Mouse (Mus musculus) liver, embryonic 14.5 days (tissue): Measurements from ENCODE around the gene Csdc2. TPM values are rescaled to one million over a fixed set of nuclear protein-coding genes. Genes with fewer than 3 reads are reported as not detected.

Experiments
- ATAC-seq: fragments of 200-750 bp; cut with Nextera tagmentation; 2 replicates; pipeline ENCODE4 v1.8.0; 2017; ENCODE audit warnings: moderate number of reproducible peaks, mild to moderate bottlenecking, moderate library complexity; ENCODE audit not compliant: insufficient read depth
- DNase-seq, 3 experiments: peaks; one replicate each; pipeline ENCODE4 v3.0.0-alpha.2; 2012 to 2013; ENCODE audit warnings: low read depth in 3 of 3, low spot score in 3 of 3
- H3K27ac ChIP-seq: fragments of 300-500 bp; sonication (generic); 2 replicates; pipeline ENCODE4 v1.5.1; 2014; ENCODE audit warnings: moderate library complexity, mild to moderate bottlenecking, control low read depth, inconsistent platforms
- H3K27me3 ChIP-seq: fragments of 300-500 bp; sonication (generic); 2 replicates; pipeline ENCODE4 v1.6.1; 2014; ENCODE audit warnings: mild to moderate bottlenecking, low read length, moderate library complexity; ENCODE audit not compliant: control insufficient read depth, insufficient read depth
- H3K36me3 ChIP-seq: fragments of 300-500 bp; sonication (generic); replicated peaks from 2 replicates; pipeline ENCODE4 v1.6.1; 2014; ENCODE audit warnings: low read depth; ENCODE audit not compliant: control insufficient read depth, insufficient read depth
- H3K4me1 ChIP-seq, 2 experiments: fragments of 200-500 bp in 1 of 2; fragments of 300-500 bp in 1 of 2; sonication (generic) in 1 of 2; replicated peaks; 2 replicates each; pipeline ENCODE4 v1.6.1; 2012 to 2014; ENCODE audit warnings: antibody characterized with exemption in 1 of 2, inconsistent platforms in 1 of 2, low read length in 1 of 2; ENCODE audit not compliant: control insufficient read depth in 2 of 2, insufficient read depth in 2 of 2
- H3K4me2 ChIP-seq: fragments of 300-500 bp; sonication (generic); 2 replicates; pipeline ENCODE4 v1.6.1; 2014; ENCODE audit warnings: low read depth, mild to moderate bottlenecking, control low read depth, moderate library complexity
- H3K4me3 ChIP-seq, 2 experiments: fragments of 200-500 bp in 1 of 2; fragments of 300-500 bp in 1 of 2; sonication (generic) in 1 of 2; 2 replicates each; pipeline ENCODE4 v1.5.1; 2012 to 2014; ENCODE audit warnings: low read depth in 2 of 2, low read length in 2 of 2, mild to moderate bottlenecking in 2 of 2, control low read depth in 1 of 2, inconsistent platforms in 1 of 2, moderate library complexity in 1 of 2; ENCODE audit not compliant: insufficient read depth in 1 of 2
- H3K9ac ChIP-seq: fragments of 300-500 bp; sonication (generic); replicated peaks from 2 replicates; pipeline ENCODE4 v1.6.1; 2014; ENCODE audit warnings: mild to moderate bottlenecking, control low read depth, moderate library complexity
- H3K9me3 ChIP-seq: fragments of 300-500 bp; sonication (generic); 2 replicates; pipeline ENCODE4 v1.6.1; 2016; ENCODE audit warnings: low read length, mixed read lengths; ENCODE audit not compliant: control insufficient read depth
- CTCF ChIP-seq: IDR thresholded peaks from 2 replicates; pipeline ENCODE4 v1.5.1; 2016; ENCODE audit warnings: antibody characterized with exemption, low read depth, control low read depth
- EP300 ChIP-seq: IDR thresholded peaks from 2 replicates; pipeline ENCODE4 v1.6.1; 2016; ENCODE audit warnings: antibody characterized with exemption, low read depth
- WGBS: fragments of 180-500 bp; shearing (Covaris S2); extraction: QIAGEN DNeasy Blood & Tissue Kit; methylation state at CpG from one replicate; pipeline ENCODE4 v1.1.7; 2014; ENCODE audit not compliant: insufficient replicate concordance; 5-methylcytosine and 5-hydroxymethylcytosine counted together
- polyA plus RNA-seq, 2 experiments: library from polyadenylated mRNA; depleted of rRNA in 1 of 2; stranded (reverse) in 1 of 2; unstranded in 1 of 2; fragments of >200 nt; fragmentation: Nextera tagmentation in 1 of 2; extraction: Ambion mirVana in 1 of 2; gene quantifications; 2 replicates each; pipeline versions ENCODE4 v1.2.1 to v1.2.3; 2012 to 2014

Gene Csdc2
- polyA plus RNA-seq, 2 experiments = 0.45 to 0.52 TPM

- 49% methylated on average over 8 of the region's 8 CpGs for WGBS
- Histone ChIP-seq H3K4me2 (peak overlapping the region; percentile 35), H3K36me3 (peaks cover 23% of the 10 kb centered on the region), H3K9me3 (no peaks in the 10 kb centered on the region), H3K4me3 (no peak overlapping the region), H3K27ac (peak overlapping the region; percentile 89), H3K9ac (peak overlapping the region; percentile 5), H3K27me3 (no peaks in the 10 kb centered on the region), H3K4me1 (peaks cover 24 to 29% of the 10 kb centered on the region in 2 experiments)
- peak; percentile 51 for TF ChIP-seq CTCF
- TF ChIP-seq EP300 = peak; percentile 62
- ATAC-seq (peak; percentile 91), DNase-seq (peak; percentile 75 to 83 (median 80))
These were observed 44.6 kb upstream of the Csdc2 start for GRCm38 (mm10) chr15:81891822-81892580.

GRCm38 (mm10) chr15:81894002-81894401 is 42.6 kb upstream of the Csdc2 start:
- no peak overlapping the region; the same call in 1 of the 2 replicates for H3K9ac ChIP-seq

DNA sequence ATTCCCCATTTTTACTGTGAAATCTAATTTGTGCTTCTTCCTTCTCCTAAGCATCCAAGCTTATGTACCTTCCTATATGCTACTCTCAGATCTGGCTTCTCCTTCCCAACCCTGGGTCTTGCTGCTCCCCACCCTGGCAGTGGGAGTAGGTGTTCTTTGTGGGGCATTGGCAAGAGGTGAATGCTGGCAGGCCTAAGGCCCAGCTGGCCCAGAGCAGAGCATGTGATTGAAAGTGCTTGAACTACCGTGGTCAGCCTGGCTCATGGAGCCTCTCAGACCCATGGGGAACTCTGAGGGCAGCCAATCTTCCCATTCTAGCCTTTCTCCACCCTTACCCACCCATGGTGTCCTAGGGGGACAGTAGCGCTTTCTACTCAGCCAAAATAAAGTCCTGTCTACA is 40.2 kb upstream of the Csdc2 start:
- TF ChIP-seq CTCF (no peak), EP300 (no peak)
- H3K4me1 ChIP-seq = peaks cover 12 to 16% of the 10 kb centered on the region in 2 experiments
- H3K36me3 ChIP-seq = peaks cover 29% of the 10 kb centered on the region
- no peak overlapping the region for H3K4me3 ChIP-seq
- ATAC-seq (no peak), DNase-seq (no peak)
- H3K4me2 ChIP-seq = no peak overlapping the region
- WGBS = 80% methylated on average over 2 of the region's 2 CpGs
- H3K27me3 ChIP-seq = no peaks in the 10 kb centered on the region
- no peak overlapping the region for H3K27ac ChIP-seq
- no peaks in the 10 kb centered on the region for H3K9me3 ChIP-seq
- H3K9ac ChIP-seq = no peak overlapping the region

More at GRCm38 (mm10) chr15:81894002-81894401, 42.6 kb upstream of the Csdc2 start:
- Histone ChIP-seq H3K4me1 (peaks cover 24 to 29% of the 10 kb centered on the region in 2 experiments), H3K9me3 (no peaks in the 10 kb centered on the region), H3K36me3 (peaks cover 25% of the 10 kb centered on the region), H3K4me3 (no peak overlapping the region), H3K27ac (no peak overlapping the region), H3K27me3 (no peaks in the 10 kb centered on the region), H3K4me2 (no peak overlapping the region)
- WGBS = 70% methylated on average over 1 of the region's 1 CpGs
- DNase-seq = no peak
- TF ChIP-seq CTCF (no peak), EP300 (no peak)
- no peak for ATAC-seq

GRCm38 (mm10) chr15:81897607-81898285 is 38.8 kb upstream of the Csdc2 start:
- H3K4me2 ChIP-seq = no peak overlapping the region
- H3K36me3 ChIP-seq = peaks cover 29% of the 10 kb centered on the region
- H3K9ac ChIP-seq = 0 out of 2 replicates have a peak overlapping the region, but pooled peaks have one; percentile 9
- 75% methylated on average over 5 of the region's 5 CpGs for WGBS
- TF ChIP-seq EP300 (no peak), CTCF (no peak)
- H3K4me3 ChIP-seq = no peak overlapping the region
- H3K27me3 ChIP-seq = no peaks in the 10 kb centered on the region
- no peaks in the 10 kb centered on the region for H3K9me3 ChIP-seq
- 0 out of 2 replicates have a peak, but pooled peaks have one; percentile 13 for ATAC-seq
- peaks cover 0 to 2% of the 10 kb centered on the region in 2 experiments; a peak in 2 of 4 replicates for H3K4me1 ChIP-seq
- no peak overlapping the region for H3K27ac ChIP-seq
- no peak for DNase-seq

DNA sequence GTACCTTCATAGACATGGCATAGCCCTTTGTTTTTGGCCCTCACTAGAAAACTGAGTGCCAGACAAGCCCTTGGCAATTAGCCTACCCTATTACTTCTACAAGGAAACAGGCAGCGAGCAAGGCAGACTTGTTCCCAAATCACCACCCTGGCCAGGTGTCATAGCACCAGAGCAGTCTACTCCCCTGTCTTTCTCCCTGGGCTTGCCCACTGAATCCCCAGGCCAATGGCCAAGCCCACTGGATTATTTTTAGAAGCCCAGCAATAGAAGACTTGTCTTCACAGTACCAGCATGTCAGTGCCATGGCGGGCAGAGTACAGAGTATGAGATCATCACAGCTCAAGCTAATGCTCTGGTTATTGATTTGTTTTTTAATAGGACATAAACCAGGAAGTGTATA is 37.8 kb upstream of the Csdc2 start:
- Histone ChIP-seq H3K27me3 (no peaks in the 10 kb centered on the region), H3K36me3 (peaks cover 31% of the 10 kb centered on the region), H3K4me2 (no peak overlapping the region), H3K9ac (no peak overlapping the region), H3K4me1 (0 out of 4 replicates have a peak, but pooled peaks cover 0 to 2% of the 10 kb centered on the region in 2 experiments), H3K4me3 (no peak overlapping the region), H3K9me3 (no peaks in the 10 kb centered on the region), H3K27ac (no peak overlapping the region)
- WGBS = 78% methylated on average over 2 of the region's 2 CpGs
- TF ChIP-seq CTCF (no peak), EP300 (no peak)
- DNase-seq (no peak), ATAC-seq (no peak)
